Mouse (Mus musculus): ENCODE measurements at regions not wholly inside any gene's neighbourhood (a gene's known extent, or its start where the extent isn't known, plus 50 kb on each side); places are given as distances from the start of the nearest gene placed in this dataset.

DNA sequence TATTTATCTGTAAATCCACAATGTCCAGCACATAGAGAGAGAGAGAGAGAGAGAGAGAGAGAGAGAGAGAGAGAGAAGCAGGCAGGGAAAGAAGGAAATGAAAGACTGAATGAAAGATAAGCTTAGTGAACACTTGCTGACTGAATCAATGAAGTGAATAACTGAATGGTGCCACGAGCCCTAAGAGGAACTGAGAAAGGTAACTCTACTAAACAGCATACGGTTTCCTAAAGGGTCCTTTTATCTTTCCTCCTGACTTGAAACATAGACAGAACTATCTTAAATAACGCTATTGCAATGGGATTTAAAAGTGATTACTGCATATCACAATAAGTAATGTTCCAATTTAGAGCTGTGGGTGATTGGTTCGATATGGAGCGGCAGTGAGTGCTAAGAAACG, 121.0 kb downstream of the Rbm26 start:
- no peak for DNase-seq

DNA sequence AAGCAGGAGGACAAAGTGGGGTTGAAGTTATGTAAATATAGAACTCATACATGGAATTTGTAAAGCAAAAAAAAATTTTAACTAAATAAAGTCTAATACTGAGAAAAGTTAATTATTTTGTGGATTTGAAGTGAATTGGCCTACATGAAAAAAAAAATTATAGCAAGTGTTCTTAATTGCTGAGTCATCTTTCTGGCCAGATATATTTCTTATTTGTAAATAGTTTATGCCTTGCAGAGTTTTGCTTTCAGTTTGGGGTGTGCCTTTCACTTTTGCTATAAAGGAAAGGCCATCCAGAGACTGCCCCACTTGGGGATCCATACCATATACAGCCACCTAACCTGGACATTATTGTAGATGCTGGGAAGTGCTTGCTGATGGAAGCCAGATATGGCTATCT, 138.3 kb downstream of the Rbm26 start:
- no peak for DNase-seq

GRCm38 (mm10) chr14:105034712-105035377, 142.3 kb downstream of the Rbm26 start:
- DNase-seq = peak; percentile 34

- no peak for DNase-seq
These were observed 157.2 kb downstream of the Rbm26 start for GRCm38 (mm10) chr14:105019971-105020370.

GRCm38 (mm10) chr14:105016089-105016846, 160.9 kb downstream of the Rbm26 start:
- no peak for DNase-seq

GRCm38 (mm10) chr14:105015278-105015677, 161.8 kb downstream of the Rbm26 start:
- no peak for DNase-seq

- DNase-seq = no peak
These were observed 166.4 kb downstream of the Rbm26 start for GRCm38 (mm10) chr14:105010742-105011141.

DNA sequence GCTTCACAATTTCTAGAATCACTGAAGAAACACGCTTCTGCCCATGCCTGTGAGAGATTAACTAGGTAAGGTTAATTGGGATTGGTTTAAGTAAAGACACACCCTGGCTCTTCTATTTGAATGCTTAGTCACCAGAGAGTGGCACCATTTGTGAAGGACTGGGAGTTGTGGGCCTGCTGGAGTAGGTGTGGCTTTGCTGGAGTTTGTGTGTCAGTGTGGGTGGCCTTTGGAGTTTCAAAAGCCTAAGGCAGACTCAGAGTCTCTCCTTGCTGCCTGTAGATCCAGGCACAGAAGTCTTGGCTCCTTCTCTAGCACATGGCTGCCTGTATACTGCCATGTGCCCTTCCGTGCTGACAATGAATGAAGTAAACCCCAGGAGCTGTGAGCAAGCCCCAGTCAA, 168.8 kb downstream of the Rbm26 start:
- no peak for DNase-seq

DNA sequence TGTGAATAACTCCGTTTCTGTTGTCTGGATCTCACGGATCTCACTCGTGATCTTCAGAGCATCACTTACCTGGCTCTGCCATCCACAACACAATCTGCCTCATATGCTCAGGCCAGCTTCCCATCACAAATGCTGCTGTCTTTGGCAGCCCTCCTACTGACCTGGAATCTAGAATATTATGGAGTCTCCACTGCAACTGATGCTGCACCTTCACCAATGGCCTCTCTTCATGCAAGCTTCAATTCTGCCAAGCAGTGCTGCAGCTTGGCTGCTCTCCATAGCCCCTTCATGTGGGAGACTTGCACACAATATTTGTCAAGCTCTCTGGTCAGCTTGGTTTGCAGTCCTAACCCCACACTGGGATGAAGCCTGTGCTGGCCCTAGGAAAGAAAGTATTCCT, 183.1 kb downstream of the Rbm26 start:
- DNase-seq = no peak

DNA sequence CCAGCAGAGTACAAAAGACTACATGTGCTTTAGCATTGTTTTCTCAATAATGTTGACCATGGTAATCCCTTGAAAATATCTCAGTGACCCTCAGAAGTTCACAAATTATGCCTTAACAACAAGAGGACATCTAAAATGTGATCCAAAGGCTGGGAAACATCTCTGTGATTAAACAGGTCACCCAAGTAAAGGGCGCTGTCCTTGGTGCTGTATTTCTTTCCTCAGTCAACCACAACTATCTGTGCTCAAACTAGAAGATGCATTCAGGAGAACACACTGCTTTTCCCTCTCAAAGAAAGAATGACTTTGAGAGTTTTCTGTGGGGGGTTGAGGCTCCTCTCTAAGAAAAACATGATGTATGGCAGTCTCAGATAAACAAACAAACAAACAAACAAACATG, 211.1 kb downstream of the Rbm26 start:
- DNase-seq = no peak

DNA sequence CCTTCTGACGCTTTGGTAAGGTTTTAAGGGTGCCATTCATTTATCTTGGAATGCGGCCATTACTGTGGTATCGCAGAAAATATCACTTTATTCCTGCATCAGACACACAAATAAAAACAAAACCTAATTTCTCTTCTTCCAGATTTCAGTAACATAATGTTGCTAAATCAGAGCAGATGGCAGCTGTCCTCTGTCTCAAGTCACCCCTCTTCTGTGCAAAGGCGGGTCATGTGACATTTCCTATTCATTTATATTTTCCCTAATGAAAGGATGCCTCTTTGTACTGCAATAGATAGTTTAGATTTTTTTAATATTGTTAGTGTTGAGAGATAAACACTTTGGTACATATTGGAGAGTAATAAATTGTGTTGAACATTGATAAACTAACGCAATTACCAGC, 233.7 kb downstream of the Rbm26 start:
- no peak for DNase-seq

DNA sequence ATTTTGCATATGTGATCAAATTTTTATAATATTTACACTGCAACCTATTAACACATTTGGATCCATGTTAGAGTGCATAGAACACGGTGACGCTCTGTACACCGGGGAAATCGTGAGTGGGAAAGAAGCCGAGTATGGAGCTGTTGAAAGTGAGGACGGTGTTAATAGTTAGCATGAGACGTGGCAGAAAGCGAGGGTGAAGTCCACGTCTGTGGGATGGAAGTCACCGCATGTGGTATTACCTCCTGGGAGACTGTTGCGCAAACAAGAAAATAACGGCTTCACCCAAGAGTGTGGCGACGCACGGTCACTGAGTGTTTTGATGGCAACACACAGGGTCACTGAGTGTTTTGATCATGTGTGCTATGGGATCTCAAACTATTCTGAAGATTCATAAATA, 237.2 kb downstream of the Rbm26 start:
- no peak for DNase-seq

- DNase-seq = no peak
These were observed 239.9 kb downstream of the Rbm26 start for GRCm38 (mm10) chr14:104937083-104937864.

GRCm38 (mm10) chr14:104935956-104936355, 241.2 kb downstream of the Rbm26 start:
- DNase-seq = no peak

DNA sequence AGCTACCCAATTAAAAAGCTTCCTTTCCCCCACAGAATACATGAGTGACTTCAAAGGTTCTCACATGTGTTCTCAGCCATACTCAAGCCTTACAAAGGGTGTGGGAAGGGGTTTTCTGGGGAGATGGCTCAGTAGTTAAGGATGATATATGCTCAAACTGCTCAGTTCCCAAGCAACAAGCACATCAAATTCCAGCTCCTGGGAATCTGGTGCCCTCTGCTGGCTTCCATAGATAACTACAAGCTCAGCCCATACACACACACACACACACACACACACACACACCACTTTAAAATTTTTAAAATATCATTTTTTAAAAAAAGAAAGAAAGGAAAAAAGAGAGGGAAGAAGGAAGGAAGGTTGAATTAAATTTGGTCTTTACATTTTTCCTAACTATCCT, 271.4 kb downstream of the Rbm26 start:
- DNase-seq = no peak

- DNase-seq = no peak
These were observed 274.8 kb downstream of the Rbm26 start for GRCm38 (mm10) chr14:104902120-104903027.

DNA sequence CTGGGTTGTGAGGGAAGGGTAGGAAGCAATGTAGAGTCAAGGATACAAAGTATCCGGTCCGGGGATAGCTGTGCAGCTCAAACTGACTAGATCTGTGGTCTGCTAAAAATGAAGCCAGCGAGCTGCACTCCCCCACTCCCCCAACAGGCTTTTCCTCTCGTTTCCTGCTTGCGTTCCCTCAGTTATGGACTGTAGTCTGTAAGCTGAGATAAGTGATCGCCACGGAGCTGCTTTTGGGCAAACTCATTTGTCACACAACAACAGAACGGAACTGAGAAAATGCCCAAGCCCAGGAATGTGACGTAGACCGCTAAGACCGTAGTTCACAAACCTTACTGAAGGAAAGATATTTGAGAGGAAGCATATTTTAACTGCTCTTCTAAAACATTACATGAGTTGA, 276.1 kb downstream of the Rbm26 start:
- no peak for DNase-seq

GRCm38 (mm10) chr14:104871203-104871602, 305.9 kb downstream of the Rbm26 start:
- no peak for DNase-seq

DNA sequence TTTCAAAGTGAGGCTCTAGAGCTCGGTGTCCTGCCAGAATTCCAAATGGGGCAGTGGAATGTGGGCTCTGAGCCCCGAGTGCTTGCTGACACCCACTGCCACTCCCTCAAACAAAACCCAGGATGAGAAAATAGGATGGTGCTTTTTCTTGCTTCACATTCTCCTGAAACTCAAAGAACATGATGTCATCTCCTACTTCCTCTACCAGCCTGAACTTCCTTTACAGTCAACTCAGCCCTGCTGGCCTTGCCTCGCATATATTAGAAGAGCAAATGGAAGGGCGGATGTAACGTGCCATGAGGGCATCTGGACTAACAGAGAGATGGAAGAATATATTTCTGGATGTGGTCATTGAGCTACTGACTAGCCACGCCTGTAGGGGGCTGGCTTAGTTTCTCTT, 309.6 kb downstream of the Rbm26 start:
- no peak for DNase-seq

DNA sequence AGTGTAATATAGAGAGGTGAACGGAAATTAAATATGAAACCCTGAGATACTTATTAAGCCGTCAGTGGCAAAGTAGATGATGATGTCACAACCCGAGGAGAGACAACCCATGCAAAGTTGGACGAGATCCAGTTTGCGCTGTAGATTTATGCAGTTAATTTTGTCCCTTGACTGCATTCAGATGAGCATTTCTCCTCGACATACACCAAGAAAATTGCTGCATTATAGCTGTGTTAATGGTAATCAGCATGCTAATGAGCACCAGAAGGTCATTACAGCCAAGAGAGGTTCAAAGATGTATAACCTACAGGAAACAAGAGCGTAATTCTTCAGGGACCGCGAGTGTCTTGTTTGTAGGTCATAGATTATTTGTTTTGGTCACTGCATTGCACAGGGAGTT, 313.2 kb downstream of the Rbm26 start:
- no peak for DNase-seq

DNA sequence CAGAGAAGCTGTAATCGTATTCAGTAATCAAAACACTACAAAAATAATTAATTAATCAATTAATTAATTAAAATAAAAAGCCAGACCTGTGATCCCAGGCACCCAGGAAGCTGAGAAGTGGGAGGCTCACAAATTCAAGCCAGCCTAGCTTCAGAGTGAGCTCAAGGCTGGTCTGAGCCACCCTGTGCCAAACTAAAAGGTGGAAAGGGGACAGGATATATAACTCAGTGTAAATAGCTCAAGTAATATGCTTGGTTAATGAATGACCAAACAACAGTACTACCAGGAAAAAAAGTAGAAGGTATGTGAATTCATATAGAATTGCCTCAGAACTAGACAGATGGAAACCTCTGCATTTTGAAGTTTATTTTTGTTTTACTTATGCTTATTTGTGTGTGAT, 321.2 kb downstream of the Rbm26 start:
- DNase-seq = no peak

GRCm38 (mm10) chr14:104849274-104849673, 326.8 kb upstream of the Rnf219 start:
- DNase-seq = no peak

All from adrenal gland, adult 2 months (tissue).